Mouse (Mus musculus): ENCODE results near the gene Nphp4.

DNA sequence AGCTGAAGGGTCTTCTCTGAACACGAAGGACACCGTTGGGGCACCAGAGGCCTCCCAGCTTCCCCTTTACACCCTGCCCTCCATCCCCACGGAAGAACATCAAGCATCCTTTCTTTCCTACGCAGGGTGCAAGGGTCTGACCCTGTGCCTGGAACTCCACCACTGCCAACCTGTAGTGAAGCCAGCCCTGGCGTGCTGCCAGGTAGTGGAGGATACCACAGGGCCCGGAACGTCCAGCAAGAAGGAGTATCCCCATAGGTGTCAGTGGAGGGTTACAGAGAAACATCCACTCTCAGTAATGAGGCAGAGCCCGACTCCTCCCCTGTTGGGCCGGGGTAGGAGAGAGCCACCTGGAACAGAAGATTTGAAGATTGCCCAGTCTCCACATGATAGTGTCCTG is 133.5 kb downstream of the Nphp4 start:
- TF ChIP-seq CTCF (IDR thresholded peaks at IDR 0.05; ENCODE audit: control insufficient read depth, insufficient read depth, insufficient replicate concordance, low read depth, low read length): no peak
- no peak for TF ChIP-seq POLR2A (IDR thresholded peaks at IDR 0.05; ENCODE audit: control insufficient read depth, low read depth, low read length)
